Mouse (Mus musculus) WW6 (cell line): ENCODE results near the gene Rgmb.

Experiments used
- DNase-seq: peaks from one replicate; pipeline ENCODE4 v3.0.0-alpha.2; 2013; ENCODE audit warnings: low read depth, low spot score

Gene Rgmb

GRCm38 (mm10) chr17:15776349-15776748, 54.5 kb downstream of the Rgmb start:
- DNase-seq, result no peak

GRCm38 (mm10) chr17:15774565-15775215, 56.1 kb downstream of the Rgmb start:
- no peak for DNase-seq

- no peak for DNase-seq
These were observed 56.9 kb downstream of the Rgmb start for GRCm38 (mm10) chr17:15773956-15774355.

- DNase-seq, result no peak
These were observed 61.6 kb downstream of the Rgmb start for GRCm38 (mm10) chr17:15769081-15769724.

GRCm38 (mm10) chr17:15761191-15761590, 69.6 kb downstream of the Rgmb start:
- no peak for DNase-seq
